Mouse (Mus musculus) left cerebral cortex, adult 2 months (tissue): ENCODE measurements around the gene Olfr1341. TPM values are rescaled to one million over a fixed set of nuclear protein-coding genes. Genes with fewer than 3 reads are reported as not detected.

ENCODE experiments used
- DNase-seq, 2 experiments: peaks; one replicate each; pipeline ENCODE4 v3.0.0; 2021 to 2022; ENCODE audit warnings: low spot score in 2 of 2, mixed read lengths in 1 of 2; ENCODE audit errors: extremely low spot score in 1 of 2
- H3K27ac ChIP-seq: fragments of 200-600 bp; 2 replicates; pipeline ENCODE4 v1.8.1; 2022
- H3K4me3 ChIP-seq: fragments of 200-600 bp; 2 replicates; pipeline ENCODE4 v1.8.1; 2022
- CTCF ChIP-seq: fragments of 200-600 bp; IDR thresholded peaks from 2 replicates; pipeline ENCODE4 v1.8.1; 2022; ENCODE audit warnings: antibody characterized with exemption, mild to moderate bottlenecking, moderate library complexity
- intact Hi-C: fragments of 180-260 bp; cut with DNase I; formaldehyde crosslinking; loops from one replicate; pipeline ENCODE4 v1.15.1; 2025
- long read RNA-seq, 2 experiments: library from polyadenylated mRNA; stranded (forward); transcript quantifications; one replicate each; pipeline ENCODE4 v2.0.0; 2021; ENCODE audit warnings: borderline mapping rate in 2 of 2
- total RNA-seq, 2 experiments: library from RNA; stranded (reverse); gene quantifications; 2 replicates each; pipeline ENCODE4 v1.2.3; 2021

Gene Olfr1341
- total RNA-seq, result not detected
- long read RNA-seq, experiment 1, result 0 reads
- long read RNA-seq, experiment 2, result 0 reads

DNA sequence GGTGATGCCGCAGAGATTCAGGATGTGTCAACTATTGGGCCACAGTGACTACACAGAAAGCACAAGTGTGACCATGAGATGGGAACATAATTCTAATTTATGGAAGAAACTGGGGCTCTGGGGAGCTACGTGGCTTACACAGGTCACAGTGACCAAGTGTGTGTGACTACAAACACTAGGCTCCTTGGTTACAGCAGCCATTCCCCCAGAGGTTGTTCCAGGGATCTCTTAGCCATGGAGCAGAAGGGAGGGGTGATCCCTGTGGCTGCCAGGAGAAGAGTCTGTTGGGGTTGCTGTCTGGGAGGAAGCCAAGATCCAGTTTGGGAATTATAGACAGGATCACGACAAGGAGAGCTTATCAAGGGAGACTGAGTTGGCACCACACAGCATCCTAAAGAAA, at the start of gene Olfr1341:
TSS of gene Olfr1341 (plus strand) at position 301 of the 400 bp plus-strand sequence.
- H3K27ac ChIP-seq, result no peak within 1 kb of the TSS
- H3K4me3 ChIP-seq, result no peak within 1 kb of the TSS
- DNase-seq, result no peak
- no peak for TF ChIP-seq CTCF
- intact Hi-C loops, result no loop called here

DNA sequence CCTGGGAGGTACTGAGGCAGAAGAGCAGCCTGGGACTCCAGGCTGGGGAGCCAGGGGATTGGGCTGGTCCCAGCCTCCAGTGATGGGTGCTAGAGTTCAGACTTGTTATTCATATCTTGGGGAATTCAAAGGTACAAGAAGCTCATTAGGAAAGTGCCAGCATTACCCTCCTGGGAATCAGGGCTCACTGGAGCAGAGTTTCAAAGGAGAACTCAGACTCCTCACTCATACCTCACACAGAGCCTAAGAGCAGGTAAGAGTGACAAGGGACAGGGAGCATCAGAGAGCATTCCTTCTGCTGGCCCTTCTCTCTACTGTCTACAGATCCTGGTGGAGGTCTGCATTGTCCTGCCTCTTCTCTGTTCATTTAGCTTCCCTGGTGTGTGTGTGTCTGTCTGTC, 44.7 kb upstream of the Olfr1341 start, which contains the start of gene Olfr62:
TSS of gene Olfr62 (plus strand) at position 301 of the 400 bp plus-strand sequence.
- no peak for DNase-seq
- Histone ChIP-seq H3K4me3 (no peak within 1 kb of the TSS), H3K27ac (no peak within 1 kb of the TSS)
- intact Hi-C loops, result no loop called here
- TF ChIP-seq CTCF, result no peak

DNA sequence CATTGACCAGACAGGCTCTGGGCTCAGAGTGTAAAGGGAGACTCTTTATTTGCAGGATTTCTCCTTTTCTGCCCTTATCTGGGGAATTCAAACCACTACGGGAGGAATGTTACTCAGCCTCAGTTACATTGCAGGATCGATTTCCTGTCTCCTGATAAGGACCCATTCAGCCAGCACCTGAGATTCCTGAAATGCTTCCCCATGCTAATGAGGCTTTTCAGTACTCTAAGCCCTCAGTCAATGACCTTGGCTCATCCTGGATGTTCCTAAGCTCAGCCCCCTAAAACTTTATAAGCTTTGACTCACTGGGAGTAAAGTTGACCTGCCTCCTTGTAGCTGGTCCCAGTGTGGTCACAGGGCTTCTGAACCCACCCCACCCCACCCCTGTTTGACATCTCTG, 16.2 kb upstream of the Olfr1341 start:
- intact Hi-C loops, result no loop called here
- no peak for TF ChIP-seq CTCF
- Histone ChIP-seq H3K27ac (no peak overlapping the region), H3K4me3 (no peak overlapping the region)
- DNase-seq, result no peak

DNA sequence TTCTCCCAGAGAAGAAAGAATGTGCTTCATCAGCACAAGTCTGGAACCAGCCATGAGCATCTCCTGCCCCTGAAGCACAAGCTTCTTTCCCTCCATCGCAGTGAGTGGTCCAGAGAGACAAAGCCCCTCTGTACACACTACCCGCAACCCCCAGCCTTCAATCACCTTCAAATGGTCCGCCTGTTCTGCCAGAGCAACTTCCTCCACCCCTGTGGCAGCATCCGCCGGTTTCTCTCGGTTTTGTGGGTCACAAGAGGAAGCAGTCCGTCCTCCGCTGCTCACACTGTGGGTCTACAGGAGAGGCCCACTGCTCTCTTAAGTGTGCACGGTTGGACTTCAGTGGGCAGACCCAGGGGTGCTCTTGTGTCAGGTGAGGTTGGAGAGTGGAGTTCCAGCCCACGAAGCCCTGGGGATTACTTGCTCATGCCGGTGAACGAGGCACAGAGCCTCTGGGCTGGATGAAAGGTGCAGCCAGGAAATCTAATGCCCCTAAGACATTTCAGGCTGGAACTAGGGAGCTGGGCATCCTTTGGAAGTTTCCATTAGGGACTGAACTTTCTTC, 10.8 kb upstream of the Olfr1341 start, which contains the start of gene Olfr1342:
TSS of gene Olfr1342 (minus strand) at position 345 of the 562 bp plus-strand sequence.
- Histone ChIP-seq H3K27ac (no peak within 1 kb of the TSS), H3K4me3 (no peak within 1 kb of the TSS)
- DNase-seq, result no peak
- intact Hi-C loops, result no loop called here
- TF ChIP-seq CTCF, result no peak

DNA sequence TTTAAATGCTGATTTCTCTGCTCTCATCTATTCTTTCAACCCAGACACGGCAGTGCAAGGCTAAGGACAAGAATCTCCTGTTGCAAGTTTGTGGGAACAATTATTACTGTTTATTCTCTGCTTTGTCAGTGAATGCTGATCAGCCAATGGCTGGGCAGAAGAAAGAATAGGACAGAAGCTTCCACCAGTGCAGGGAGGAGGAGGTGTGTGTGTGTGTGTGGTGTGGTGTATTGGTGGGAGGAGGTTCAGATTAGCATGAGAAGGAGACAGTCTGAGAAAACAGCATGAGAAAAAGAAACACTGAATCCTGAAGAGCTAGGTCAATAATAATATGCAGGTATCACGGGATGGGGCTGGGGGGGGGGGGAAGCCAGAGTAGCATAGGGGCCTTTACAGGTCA, 9.5 kb upstream of the Olfr1341 start:
- no peak for DNase-seq
- no peak overlapping the region for H3K27ac ChIP-seq
- intact Hi-C loops, result no loop called here
- no peak for TF ChIP-seq CTCF
- H3K4me3 ChIP-seq, result no peak overlapping the region

DNA sequence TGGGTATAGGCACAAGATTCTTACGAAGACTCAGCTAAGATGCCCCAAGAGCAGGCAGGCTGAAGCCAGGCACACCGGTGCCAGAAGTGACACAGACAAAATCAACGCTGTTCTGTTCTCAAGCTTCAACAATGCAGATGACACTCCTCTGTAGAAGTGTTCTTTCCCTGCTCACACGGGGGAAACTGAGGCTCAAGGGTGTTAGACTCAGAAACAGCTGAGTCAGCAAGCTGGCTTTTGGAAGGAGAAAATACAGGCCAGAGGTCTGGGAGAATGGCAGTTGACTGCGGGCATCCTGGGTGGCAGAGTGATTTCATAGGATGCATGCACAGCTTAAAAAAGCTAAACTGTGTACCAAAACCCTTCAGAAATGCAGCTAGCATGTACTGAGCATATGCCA, 4.8 kb downstream of the Olfr1341 start:
- DNase-seq, result no peak
- Histone ChIP-seq H3K4me3 (no peak overlapping the region), H3K27ac (no peak overlapping the region)
- intact Hi-C loops, result no loop called here
- TF ChIP-seq CTCF, result no peak

DNA sequence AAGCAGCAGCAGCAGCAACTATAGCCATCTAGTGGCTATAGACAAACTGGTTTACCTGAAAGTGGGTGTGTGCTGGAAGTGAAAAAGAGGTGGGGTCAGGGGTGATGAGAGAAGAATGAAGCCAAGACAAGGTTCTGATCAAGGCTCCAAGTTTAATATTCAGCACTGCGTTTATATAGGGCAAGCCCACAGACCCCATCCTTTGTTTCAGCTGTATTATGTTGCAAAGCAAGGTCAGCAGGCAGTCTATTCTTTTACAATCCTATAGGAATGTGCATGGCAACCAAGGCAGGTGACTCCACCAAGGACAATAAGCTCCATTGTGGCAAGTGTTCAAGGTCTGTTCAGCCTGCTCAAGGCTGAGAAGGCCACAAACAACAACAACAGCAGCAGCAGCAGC, 8.3 kb downstream of the Olfr1341 start:
- no peak overlapping the region for H3K4me3 ChIP-seq
- no peak overlapping the region for H3K27ac ChIP-seq
- TF ChIP-seq CTCF, result no peak
- intact Hi-C loops, result no loop called here
- no peak for DNase-seq

DNA sequence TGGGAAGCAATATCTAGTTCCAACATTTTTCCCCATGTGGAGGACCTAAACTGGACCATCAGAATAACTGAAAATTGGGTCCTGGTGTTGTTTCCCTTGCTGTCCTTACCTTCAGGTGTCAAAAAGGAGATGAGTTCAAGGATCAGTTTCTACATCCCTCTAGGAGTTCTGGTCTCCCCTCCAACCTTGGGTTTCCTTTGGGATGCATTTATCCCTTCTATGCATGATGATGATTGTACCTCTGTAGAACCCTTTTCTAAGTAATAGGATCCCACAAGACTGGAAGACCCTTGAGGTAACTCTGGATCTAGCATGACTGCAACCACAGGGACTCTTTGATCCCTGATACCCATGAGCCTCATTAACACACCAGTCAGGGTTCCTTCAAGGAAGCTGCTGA, 16.5 kb downstream of the Olfr1341 start, which contains the start of gene Olfr1340:
TSS of gene Olfr1340 (plus strand) at position 301 of the 400 bp plus-strand sequence.
- TF ChIP-seq CTCF, result no peak
- intact Hi-C loops, result no loop called here
- DNase-seq, result no peak
- Histone ChIP-seq H3K4me3 (no peak within 1 kb of the TSS), H3K27ac (no peak within 1 kb of the TSS)

DNA sequence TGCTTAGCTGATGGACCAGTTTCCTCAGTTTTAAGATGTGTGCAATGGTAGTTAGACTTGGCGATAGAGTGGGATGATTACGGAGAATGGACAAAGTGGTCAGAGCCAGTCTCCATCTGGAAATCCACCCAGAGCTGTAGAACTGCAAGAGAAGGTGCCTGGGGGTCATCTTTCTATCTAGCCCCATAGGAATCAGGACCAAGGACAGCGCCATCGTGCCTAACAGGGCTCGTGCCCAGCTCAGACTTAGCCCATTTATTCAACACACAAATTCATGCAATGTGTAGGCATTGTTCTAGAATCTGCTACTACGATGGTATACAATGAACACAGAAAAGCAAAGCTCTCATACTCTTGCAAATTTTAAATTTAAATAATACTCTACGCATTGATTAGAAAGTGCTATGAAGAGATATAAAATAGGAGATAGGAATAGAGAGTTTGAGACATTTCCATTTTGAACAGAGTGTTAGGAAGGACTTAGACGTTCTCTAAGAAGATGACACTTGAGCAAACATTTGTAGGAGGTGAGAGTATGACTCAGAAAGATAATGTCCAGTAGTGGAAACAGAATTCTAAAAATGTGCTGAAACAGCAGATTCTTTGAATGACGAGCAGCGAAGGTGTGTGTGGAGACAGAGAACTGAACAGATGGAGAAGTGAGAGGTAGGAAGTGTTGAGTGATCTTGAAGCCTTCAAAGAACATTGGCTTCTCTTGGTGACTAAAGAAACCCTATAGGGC, 18.6 kb downstream of the Olfr1341 start:
- intact Hi-C loops, result no loop called here
- Histone ChIP-seq H3K27ac (no peak overlapping the region), H3K4me3 (no peak overlapping the region)
- DNase-seq, result no peak
- TF ChIP-seq CTCF, result no peak

DNA sequence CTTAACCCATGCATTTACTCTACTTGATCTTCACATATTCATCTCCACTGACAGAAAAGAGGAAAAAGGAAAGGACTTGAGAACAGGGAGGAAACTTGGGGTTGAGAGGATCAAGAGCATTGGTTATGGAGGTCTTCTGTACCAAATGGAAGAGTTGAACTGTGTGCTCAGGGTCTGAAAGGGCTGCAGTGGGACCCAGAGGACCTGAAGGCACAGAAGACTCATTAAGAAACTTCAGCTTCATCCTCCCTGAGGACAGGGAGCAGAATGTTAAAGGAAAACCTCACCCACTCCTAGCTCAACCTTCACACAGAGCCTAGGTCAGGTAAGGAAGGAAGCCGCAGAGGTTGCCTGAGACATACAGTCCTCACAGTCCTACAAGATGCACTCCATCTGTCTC, 28.6 kb downstream of the Olfr1341 start, which contains the start of gene Olfr1339:
TSS of gene Olfr1339 (plus strand) at position 301 of the 400 bp plus-strand sequence.
- no peak for DNase-seq
- Histone ChIP-seq H3K27ac (no peak within 1 kb of the TSS), H3K4me3 (no peak within 1 kb of the TSS)
- intact Hi-C loops, result no loop called here
- no peak for TF ChIP-seq CTCF

DNA sequence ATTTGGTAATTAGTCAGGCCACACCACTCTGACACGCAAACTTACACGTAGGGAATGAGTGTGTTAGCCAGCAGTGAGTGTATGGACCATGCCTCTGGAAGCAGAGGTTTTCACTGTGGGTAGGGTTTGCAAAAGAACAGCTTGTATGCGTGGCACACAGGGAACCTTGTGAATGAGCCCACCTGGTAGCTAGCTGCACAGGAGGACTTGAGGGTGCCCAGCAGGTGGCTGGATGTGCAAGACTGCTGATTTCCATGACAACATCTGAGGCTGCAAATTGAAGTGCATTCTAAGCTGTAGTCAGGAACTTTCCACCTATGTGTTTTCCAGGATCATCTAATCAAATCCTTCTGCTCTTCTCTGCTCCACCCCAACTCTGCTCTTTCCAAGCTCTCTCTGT, 36.3 kb downstream of the Olfr1341 start:
- no peak for DNase-seq
- H3K4me3 ChIP-seq, result no peak overlapping the region
- H3K27ac ChIP-seq, result no peak overlapping the region
- intact Hi-C loops, result loop anchor here (5.0 kb wide), 1 partner anchor 33 kb away; no protein-coding TSS in a partner anchor
- no peak for TF ChIP-seq CTCF

DNA sequence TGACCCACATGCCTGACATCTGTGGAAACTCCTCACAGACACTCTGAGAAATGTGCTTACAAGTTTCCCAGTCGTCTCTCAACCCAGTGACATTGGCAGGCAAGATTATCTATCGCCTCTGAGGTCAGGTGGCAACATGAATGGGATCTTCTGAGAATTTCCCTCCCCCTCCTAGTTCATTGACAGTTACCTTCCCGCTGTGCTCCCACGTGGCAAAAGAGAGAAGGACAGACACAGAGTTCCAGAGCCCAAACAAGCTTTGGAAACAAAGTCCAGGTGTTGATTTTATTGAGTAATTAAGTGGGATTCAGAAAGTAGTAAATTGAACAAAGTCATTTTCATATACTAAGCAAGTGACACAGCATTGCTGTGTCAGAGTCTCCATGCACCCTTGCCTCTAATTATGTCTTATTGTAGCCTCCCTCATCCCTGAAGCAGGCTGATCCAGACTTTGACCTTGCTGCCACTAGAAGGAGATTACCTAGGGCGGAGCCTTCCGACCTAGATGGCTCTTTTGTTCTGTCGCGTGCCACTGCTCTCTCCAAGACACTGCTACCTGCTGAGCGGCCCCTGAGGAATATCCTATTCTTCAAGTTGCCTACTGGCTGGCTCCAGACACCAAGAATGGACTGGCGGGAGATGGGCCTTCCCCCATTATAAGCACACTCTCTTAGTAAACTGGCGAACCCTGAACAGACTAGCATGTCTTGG, 37.8 kb downstream of the Olfr1341 start:
- intact Hi-C loops, result no loop called here
- no peak overlapping the region for H3K4me3 ChIP-seq
- no peak for TF ChIP-seq CTCF
- no peak for DNase-seq
- H3K27ac ChIP-seq, result no peak overlapping the region
